Mouse (Mus musculus) heart, postnatal 0 days (tissue): ENCODE results near the gene Rgs7bp. TPM values are rescaled to one million over a fixed set of nuclear protein-coding genes. Genes with fewer than 3 reads are reported as not detected.

Experiments used
- ATAC-seq: fragments of 200-750 bp; cut with Nextera tagmentation; 2 replicates; pipeline ENCODE4 v1.8.0; 2017; ENCODE audit warnings: low read depth, moderate number of reproducible peaks, moderate library complexity; ENCODE audit not compliant: insufficient read depth
- DNase-seq: peaks from one replicate; pipeline ENCODE4 v3.0.0-alpha.2; 2016; ENCODE audit warnings: low spot score
- H3K27ac ChIP-seq: fragments of 300-500 bp; sonication (generic); 2 replicates; pipeline ENCODE4 v1.5.1; 2014; ENCODE audit warnings: low read depth, mild to moderate bottlenecking
- H3K27me3 ChIP-seq: fragments of 300-500 bp; sonication (generic); 2 replicates; pipeline ENCODE4 v1.6.1; 2014; ENCODE audit warnings: low read length, mixed read lengths; ENCODE audit not compliant: control insufficient read depth, insufficient read depth
- H3K36me3 ChIP-seq: fragments of 300-500 bp; sonication (generic); replicated peaks from 2 replicates; pipeline ENCODE4 v1.6.1; 2014; ENCODE audit warnings: low read length, mixed read lengths; ENCODE audit not compliant: control insufficient read depth, insufficient read depth
- H3K4me1 ChIP-seq: fragments of 300-500 bp; sonication (generic); 2 replicates; pipeline ENCODE4 v1.6.1; 2014; ENCODE audit warnings: antibody characterized with exemption; ENCODE audit not compliant: control insufficient read depth, insufficient read depth
- H3K4me2 ChIP-seq: fragments of 300-500 bp; sonication (generic); 2 replicates; pipeline ENCODE4 v1.6.1; 2014; ENCODE audit warnings: low read depth, mild to moderate bottlenecking, low read length, moderate library complexity
- H3K4me3 ChIP-seq: fragments of 300-500 bp; sonication (generic); 2 replicates; pipeline ENCODE4 v1.5.1; 2014; ENCODE audit warnings: low read depth, low read length
- H3K9ac ChIP-seq: fragments of 300-500 bp; sonication (generic); replicated peaks from 2 replicates; pipeline ENCODE4 v1.6.1; 2014; ENCODE audit warnings: low read depth, low read length, mixed read lengths
- H3K9me3 ChIP-seq: fragments of 300-500 bp; sonication (generic); replicated peaks from 2 replicates; pipeline ENCODE4 v1.6.1; 2016; ENCODE audit warnings: low read length; ENCODE audit not compliant: control insufficient read depth
- CTCF ChIP-seq: IDR thresholded peaks from 2 replicates; pipeline ENCODE4 v1.5.1; 2016; ENCODE audit warnings: antibody characterized with exemption, control low read depth, low read depth
- EP300 ChIP-seq: IDR thresholded peaks from 2 replicates; pipeline ENCODE4 v1.6.1; 2016; ENCODE audit warnings: antibody characterized with exemption, low read depth
- WGBS: fragments of 180-500 bp; shearing (Covaris S2); extraction: QIAGEN DNeasy Blood & Tissue Kit; methylation state at CpG from one replicate; pipeline ENCODE4 v1.1.7; 2014; 5-methylcytosine and 5-hydroxymethylcytosine counted together
- polyA plus RNA-seq: library from polyadenylated mRNA; unstranded; fragments of >200 nt; fragmentation: Nextera tagmentation; extraction: Ambion mirVana; gene quantifications from 2 replicates; pipeline ENCODE4 v1.2.1, GENCODE M21; 2015
- total RNA-seq: library from RNA; depleted of rRNA; stranded (reverse); fragments of >200 nt; gene quantifications from 2 replicates; pipeline ENCODE4 v1.2.3, GENCODE M21; 2014; ENCODE audit warnings: low replicate concordance

The Rgs7bp gene
- total and polyA plus RNA-seq, 2 experiments from 2014 or later = 1.8 to 2.7 TPM

- ATAC-seq (no peak), DNase-seq (no peak)
- TF ChIP-seq CTCF (no peak), EP300 (no peak)
- no peak overlapping the region for H3K4me2 ChIP-seq
- H3K9ac ChIP-seq = no peak overlapping the region
- 78% methylated on average over 4 of the region's 4 CpGs for WGBS
- H3K4me3 ChIP-seq = no peak overlapping the region
- H3K27me3 ChIP-seq = no peaks in the 10 kb centered on the region
- no peaks in the 10 kb centered on the region for H3K4me1 ChIP-seq
- H3K36me3 ChIP-seq = peaks cover 8% of the 10 kb centered on the region; the same call in 1 of the 2 replicates
- H3K9me3 ChIP-seq = no peaks in the 10 kb centered on the region; the same call in 1 of the 2 replicates
- H3K27ac ChIP-seq = no peak overlapping the region
These were observed 69.0 kb downstream of the Rgs7bp start for GRCm38 (mm10) chr13:104985691-104986090.

- peaks cover 8% of the 10 kb centered on the region; the same call in 1 of the 2 replicates for H3K36me3 ChIP-seq
- DNase-seq (no peak), ATAC-seq (no peak)
- H3K4me2 ChIP-seq = no peak overlapping the region
- WGBS = 68% methylated on average over 5 of the region's 5 CpGs
- H3K4me1 ChIP-seq = no peaks in the 10 kb centered on the region
- H3K4me3 ChIP-seq = no peak overlapping the region
- no peaks in the 10 kb centered on the region; the same call in 1 of the 2 replicates for H3K9me3 ChIP-seq
- H3K27ac ChIP-seq = no peak overlapping the region
- no peak for TF ChIP-seq CTCF
- no peak overlapping the region for H3K9ac ChIP-seq
- no peaks in the 10 kb centered on the region for H3K27me3 ChIP-seq
These were observed 70.7 kb downstream of the Rgs7bp start for GRCm38 (mm10) chr13:104983989-104984388.

- Histone ChIP-seq H3K4me2 (no peak overlapping the region), H3K27ac (no peak overlapping the region), H3K27me3 (no peaks in the 10 kb centered on the region), H3K4me1 (no peaks in the 10 kb centered on the region), H3K9me3 (no peaks in the 10 kb centered on the region; the same call in 1 of the 2 replicates), H3K36me3 (peaks cover 8% of the 10 kb centered on the region; the same call in 1 of the 2 replicates), H3K4me3 (no peak overlapping the region), H3K9ac (no peak overlapping the region)
- ATAC-seq = no peak
- no peak for DNase-seq
- no peak for TF ChIP-seq EP300
- no peak for TF ChIP-seq CTCF
- 87% methylated on average over 10 of the region's 10 CpGs for WGBS
These were observed 71.9 kb downstream of the Rgs7bp start for GRCm38 (mm10) chr13:104982781-104983353.

GRCm38 (mm10) chr13:104978176-104978575, 76.6 kb downstream of the Rgs7bp start:
- ATAC-seq = peak; percentile 51

DNA sequence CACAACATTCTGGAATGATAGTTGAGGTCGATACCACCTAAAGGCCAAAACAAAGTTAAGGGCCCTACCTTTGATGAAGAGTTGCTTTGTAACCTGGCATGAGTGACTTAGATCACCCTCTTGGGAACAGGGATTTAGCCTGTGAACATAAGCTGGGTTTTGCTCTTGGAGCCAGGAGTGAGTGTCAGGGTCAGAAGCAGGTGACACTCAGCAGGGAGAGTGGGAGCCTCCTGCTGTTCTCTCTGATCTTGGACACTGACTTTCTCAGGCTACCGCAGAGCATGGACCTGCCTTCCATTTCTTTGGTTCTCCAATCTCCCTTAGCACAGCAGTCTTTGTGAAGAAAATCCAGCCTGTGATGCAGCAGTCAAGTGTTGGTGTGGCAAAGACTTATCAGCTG, 87.2 kb downstream of the Rgs7bp start:
- DNase-seq (no peak), ATAC-seq (no peak)
- 77% methylated on average over 2 of the region's 2 CpGs for WGBS
- no peak overlapping the region for H3K27ac ChIP-seq
- no peaks in the 10 kb centered on the region for H3K27me3 ChIP-seq
- TF ChIP-seq EP300 = no peak
- no peak for TF ChIP-seq CTCF
- no peaks in the 10 kb centered on the region for H3K36me3 ChIP-seq
- no peaks in the 10 kb centered on the region for H3K9me3 ChIP-seq
- no peak overlapping the region for H3K4me2 ChIP-seq
- H3K4me3 ChIP-seq = no peak overlapping the region
- peaks cover 5% of the 10 kb centered on the region for H3K4me1 ChIP-seq
- H3K9ac ChIP-seq = no peak overlapping the region

More at GRCm38 (mm10) chr13:104978176-104978575, 76.6 kb downstream of the Rgs7bp start:
- Histone ChIP-seq H3K4me3 (no peak overlapping the region), H3K36me3 (peaks cover 8% of the 10 kb centered on the region; the same call in 1 of the 2 replicates), H3K27ac (peak overlapping the region; percentile 30), H3K27me3 (no peaks in the 10 kb centered on the region), H3K9me3 (no peaks in the 10 kb centered on the region; the same call in 1 of the 2 replicates), H3K4me1 (no peaks in the 10 kb centered on the region), H3K4me2 (no peak overlapping the region), H3K9ac (no peak overlapping the region)
- peak; percentile 31 for DNase-seq
- no peak for TF ChIP-seq CTCF
- no peak for TF ChIP-seq EP300
- 8% methylated on average over 1 of the region's 1 CpGs for WGBS

GRCm38 (mm10) chr13:104963716-104964115, 91.0 kb downstream of the Rgs7bp start:
- Histone ChIP-seq H3K9me3 (no peaks in the 10 kb centered on the region), H3K4me1 (no peaks in the 10 kb centered on the region), H3K27me3 (no peaks in the 10 kb centered on the region), H3K36me3 (no peaks in the 10 kb centered on the region), H3K4me2 (no peak overlapping the region), H3K27ac (no peak overlapping the region), H3K9ac (no peak overlapping the region), H3K4me3 (no peak overlapping the region)
- WGBS = 89% methylated on average over 4 of the region's 4 CpGs
- TF ChIP-seq CTCF (no peak), EP300 (no peak)
- DNase-seq (no peak), ATAC-seq (no peak)
